Mouse (Mus musculus): ENCODE data around the gene Herc6. TPM values are rescaled to one million over a fixed set of nuclear protein-coding genes. Genes with fewer than 3 reads are reported as not detected.
A peak's percentile ranks its signal among the peaks of the same experiment; 100 is the strongest.

Herc6 gene
- polyA plus RNA-seq, 1 experiment from 2014 or later = 2.4 TPM

- Histone ChIP-seq H3K36me3 (ENCODE audit: control insufficient read depth, insufficient read depth, low read length) (no peaks in the 10 kb centered on the region), H3K4me1 (replicated peaks; ENCODE audit: control insufficient read depth, insufficient read depth, low read length) (no peaks in the 10 kb centered on the region), H3K27ac (ENCODE audit: low read depth) (no peak overlapping the region), H3K9me3 (ENCODE audit: control insufficient read depth, low read length) (no peaks in the 10 kb centered on the region), H3K9ac (ENCODE audit: low read length) (no peak overlapping the region), H3K4me2 (ENCODE audit: low read length) (no peak overlapping the region), H3K4me3 (ENCODE audit: low read depth, low read length) (no peak overlapping the region), H3K27me3 (replicated peaks; ENCODE audit: control insufficient read depth, insufficient read depth, low read length) (no peaks in the 10 kb centered on the region)
- WGBS = 81% methylated on average over 2 of the region's 2 CpGs
- DNase-seq (ENCODE audit: low spot score) (no peak), ATAC-seq (replicated peaks; ENCODE audit: low FRiP score, low TSS enrichment, low read depth) (no peak)
Measured at GRCm38 (mm10) chr6:57607999-57608398, 27.2 kb downstream of the Herc6 start.

- H3K4me1 ChIP-seq (replicated peaks; ENCODE audit: control insufficient read depth, insufficient read depth, low read length) = no peaks in the 10 kb centered on the region
- H3K27me3 ChIP-seq (replicated peaks; ENCODE audit: control insufficient read depth, insufficient read depth, low read length) = no peaks in the 10 kb centered on the region
- ATAC-seq (replicated peaks; ENCODE audit: low FRiP score, low TSS enrichment, low read depth) = no peak
- H3K27ac ChIP-seq (ENCODE audit: low read depth) = no peak overlapping the region
- no peak overlapping the region for H3K4me2 ChIP-seq (ENCODE audit: low read length)
- 51% methylated on average over 2 of the region's 2 CpGs for WGBS
- no peaks in the 10 kb centered on the region for H3K36me3 ChIP-seq (ENCODE audit: control insufficient read depth, insufficient read depth, low read length)
- no peak for DNase-seq (ENCODE audit: low spot score)
- no peak overlapping the region for H3K9ac ChIP-seq (ENCODE audit: low read length)
- H3K9me3 ChIP-seq (ENCODE audit: control insufficient read depth, low read length) = no peaks in the 10 kb centered on the region
- H3K4me3 ChIP-seq (ENCODE audit: low read depth, low read length) = no peak overlapping the region
Measured at GRCm38 (mm10) chr6:57609631-57610030, 28.8 kb downstream of the Herc6 start.

- H3K4me1 ChIP-seq (replicated peaks; ENCODE audit: control insufficient read depth, insufficient read depth, low read length) = no peaks in the 10 kb centered on the region
- H3K27ac ChIP-seq (ENCODE audit: low read depth) = no peak overlapping the region
- H3K4me3 ChIP-seq (ENCODE audit: low read depth, low read length) = no peak overlapping the region
- no peaks in the 10 kb centered on the region for H3K36me3 ChIP-seq (ENCODE audit: control insufficient read depth, insufficient read depth, low read length)
- WGBS = 78% methylated on average over 2 of the region's 2 CpGs
- no peaks in the 10 kb centered on the region for H3K9me3 ChIP-seq (ENCODE audit: control insufficient read depth, low read length)
- no peak overlapping the region for H3K9ac ChIP-seq (ENCODE audit: low read length)
- ATAC-seq (replicated peaks; ENCODE audit: low FRiP score, low TSS enrichment, low read depth) = no peak
- H3K4me2 ChIP-seq (ENCODE audit: low read length) = no peak overlapping the region
- DNase-seq (ENCODE audit: low spot score) = no peak
- no peaks in the 10 kb centered on the region for H3K27me3 ChIP-seq (replicated peaks; ENCODE audit: control insufficient read depth, insufficient read depth, low read length)
Measured at GRCm38 (mm10) chr6:57615788-57616187, 35.0 kb downstream of the Herc6 start.

GRCm38 (mm10) chr6:57639531-57639930, 58.7 kb downstream of the Herc6 start:
- H3K9me3 ChIP-seq (ENCODE audit: control insufficient read depth, low read length) = no peaks in the 10 kb centered on the region
- no peaks in the 10 kb centered on the region for H3K4me1 ChIP-seq (replicated peaks; ENCODE audit: control insufficient read depth, insufficient read depth, low read length)
- no peak overlapping the region for H3K27ac ChIP-seq (ENCODE audit: low read depth)
- DNase-seq (ENCODE audit: low spot score) (no peak), ATAC-seq (replicated peaks; ENCODE audit: low FRiP score, low TSS enrichment, low read depth) (no peak)
- H3K27me3 ChIP-seq (replicated peaks; ENCODE audit: control insufficient read depth, insufficient read depth, low read length) = no peaks in the 10 kb centered on the region
- no peaks in the 10 kb centered on the region for H3K36me3 ChIP-seq (ENCODE audit: control insufficient read depth, insufficient read depth, low read length)
- H3K4me3 ChIP-seq (ENCODE audit: low read depth, low read length) = no peak overlapping the region
- no peak overlapping the region for H3K4me2 ChIP-seq (ENCODE audit: low read length)
- 58% methylated on average over 1 of the region's 1 CpGs for WGBS
- H3K9ac ChIP-seq (ENCODE audit: low read length) = no peak overlapping the region

GRCm38 (mm10) chr6:57641789-57642188, 61.0 kb downstream of the Herc6 start:
- 0 out of 2 replicates have a peak, but pooled peaks have one; percentile 62 for ATAC-seq (replicated peaks; ENCODE audit: low FRiP score, low TSS enrichment, low read depth)
- no peak overlapping the region for H3K9ac ChIP-seq (ENCODE audit: low read length)

GRCm38 (mm10) chr6:57647256-57647655, 66.5 kb downstream of the Herc6 start:
- Histone ChIP-seq H3K27me3 (replicated peaks; ENCODE audit: control insufficient read depth, insufficient read depth, low read length) (no peaks in the 10 kb centered on the region), H3K4me1 (replicated peaks; ENCODE audit: control insufficient read depth, insufficient read depth, low read length) (no peaks in the 10 kb centered on the region), H3K9me3 (ENCODE audit: control insufficient read depth, low read length) (no peaks in the 10 kb centered on the region), H3K9ac (ENCODE audit: low read length) (no peak overlapping the region), H3K4me3 (ENCODE audit: low read depth, low read length) (no peak overlapping the region), H3K4me2 (ENCODE audit: low read length) (no peak overlapping the region), H3K36me3 (ENCODE audit: control insufficient read depth, insufficient read depth, low read length) (no peaks in the 10 kb centered on the region), H3K27ac (ENCODE audit: low read depth) (no peak overlapping the region)
- 56% methylated on average over 1 of the region's 1 CpGs for WGBS
- DNase-seq (ENCODE audit: low spot score) (no peak), ATAC-seq (replicated peaks; ENCODE audit: low FRiP score, low TSS enrichment, low read depth) (no peak)

More at GRCm38 (mm10) chr6:57641789-57642188, 61.0 kb downstream of the Herc6 start:
- WGBS = 38% methylated on average over 4 of the region's 4 CpGs
- no peak for DNase-seq (ENCODE audit: low spot score)
- H3K4me3 ChIP-seq (ENCODE audit: low read depth, low read length) = no peak overlapping the region
- H3K4me1 ChIP-seq (replicated peaks; ENCODE audit: control insufficient read depth, insufficient read depth, low read length) = no peaks in the 10 kb centered on the region
- H3K9me3 ChIP-seq (ENCODE audit: control insufficient read depth, low read length) = no peaks in the 10 kb centered on the region
- no peak overlapping the region for H3K27ac ChIP-seq (ENCODE audit: low read depth)
- H3K4me2 ChIP-seq (ENCODE audit: low read length) = no peak overlapping the region
- H3K27me3 ChIP-seq (replicated peaks; ENCODE audit: control insufficient read depth, insufficient read depth, low read length) = no peaks in the 10 kb centered on the region
- no peaks in the 10 kb centered on the region for H3K36me3 ChIP-seq (ENCODE audit: control insufficient read depth, insufficient read depth, low read length)

GRCm38 (mm10) chr6:57661295-57661694, 80.5 kb downstream of the Herc6 start:
- Histone ChIP-seq H3K36me3 (ENCODE audit: control insufficient read depth, insufficient read depth, low read length) (no peaks in the 10 kb centered on the region), H3K4me2 (ENCODE audit: low read length) (no peak overlapping the region), H3K9me3 (ENCODE audit: control insufficient read depth, low read length) (no peaks in the 10 kb centered on the region), H3K4me3 (ENCODE audit: low read depth, low read length) (no peak overlapping the region), H3K27me3 (replicated peaks; ENCODE audit: control insufficient read depth, insufficient read depth, low read length) (no peaks in the 10 kb centered on the region), H3K27ac (ENCODE audit: low read depth) (no peak overlapping the region), H3K4me1 (replicated peaks; ENCODE audit: control insufficient read depth, insufficient read depth, low read length) (no peaks in the 10 kb centered on the region), H3K9ac (ENCODE audit: low read length) (no peak overlapping the region)
- ATAC-seq (replicated peaks; ENCODE audit: low FRiP score, low TSS enrichment, low read depth) (no peak), DNase-seq (ENCODE audit: low spot score) (no peak)
- WGBS = 78% methylated on average over 4 of the region's 4 CpGs

GRCm38 (mm10) chr6:57684156-57684555, 103.4 kb downstream of the Herc6 start:
- DNase-seq (ENCODE audit: low spot score) = no peak
- H3K4me3 ChIP-seq (ENCODE audit: low read depth, low read length) = no peak overlapping the region
- no peaks in the 10 kb centered on the region for H3K4me1 ChIP-seq (replicated peaks; ENCODE audit: control insufficient read depth, insufficient read depth, low read length)
- no peak overlapping the region for H3K9ac ChIP-seq (ENCODE audit: low read length)
- no peaks in the 10 kb centered on the region for H3K9me3 ChIP-seq (ENCODE audit: control insufficient read depth, low read length)
- no peak overlapping the region for H3K27ac ChIP-seq (ENCODE audit: low read depth)
- no peaks in the 10 kb centered on the region for H3K27me3 ChIP-seq (replicated peaks; ENCODE audit: control insufficient read depth, insufficient read depth, low read length)
- 93% methylated on average over 1 of the region's 1 CpGs for WGBS
- H3K4me2 ChIP-seq (ENCODE audit: low read length) = no peak overlapping the region
- H3K36me3 ChIP-seq (ENCODE audit: control insufficient read depth, insufficient read depth, low read length) = peaks cover 17% of the 10 kb centered on the region
- ATAC-seq (replicated peaks; ENCODE audit: low FRiP score, low TSS enrichment, low read depth) = no peak

- peaks cover 6% of the 10 kb centered on the region for H3K4me1 ChIP-seq (replicated peaks; ENCODE audit: control insufficient read depth, insufficient read depth, low read length)
- peak; percentile 96 for DNase-seq (ENCODE audit: low spot score)
- peak; percentile 98 for ATAC-seq (replicated peaks; ENCODE audit: low FRiP score, low TSS enrichment, low read depth)
- peak within 1 kb of the TSS; percentile 76 for H3K4me3 ChIP-seq (ENCODE audit: low read depth, low read length)
- WGBS = under 1% methylated on average over 51 of the region's 52 CpGs
- H3K9me3 ChIP-seq (ENCODE audit: control insufficient read depth, low read length) = no peaks in the 10 kb centered on the region
- no peaks in the 10 kb centered on the region for H3K27me3 ChIP-seq (replicated peaks; ENCODE audit: control insufficient read depth, insufficient read depth, low read length)
- peaks cover 18% of the 10 kb centered on the region for H3K36me3 ChIP-seq (ENCODE audit: control insufficient read depth, insufficient read depth, low read length)
- H3K27ac ChIP-seq (ENCODE audit: low read depth) = peak within 1 kb of the TSS; percentile 91
- H3K9ac ChIP-seq (ENCODE audit: low read length) = peak within 1 kb of the TSS; percentile 80
- H3K4me2 ChIP-seq (ENCODE audit: low read length) = peak within 1 kb of the TSS; percentile 59
Measured at GRCm38 (mm10) chr6:57691467-57692261, 110.9 kb downstream of the Herc6 start, which contains the start of gene Pyurf. Pyurf (minus strand) TSS chr6:57692078.
